Mouse (Mus musculus): Measurements from ENCODE around the gene Arl6ip4. TPM values are rescaled to one million over a fixed set of nuclear protein-coding genes. Genes with fewer than 3 reads are reported as not detected.

Arl6ip4 gene
- total RNA-seq (2017), result 54.9 and 66.2 TPM in 2 replicates

DNA sequence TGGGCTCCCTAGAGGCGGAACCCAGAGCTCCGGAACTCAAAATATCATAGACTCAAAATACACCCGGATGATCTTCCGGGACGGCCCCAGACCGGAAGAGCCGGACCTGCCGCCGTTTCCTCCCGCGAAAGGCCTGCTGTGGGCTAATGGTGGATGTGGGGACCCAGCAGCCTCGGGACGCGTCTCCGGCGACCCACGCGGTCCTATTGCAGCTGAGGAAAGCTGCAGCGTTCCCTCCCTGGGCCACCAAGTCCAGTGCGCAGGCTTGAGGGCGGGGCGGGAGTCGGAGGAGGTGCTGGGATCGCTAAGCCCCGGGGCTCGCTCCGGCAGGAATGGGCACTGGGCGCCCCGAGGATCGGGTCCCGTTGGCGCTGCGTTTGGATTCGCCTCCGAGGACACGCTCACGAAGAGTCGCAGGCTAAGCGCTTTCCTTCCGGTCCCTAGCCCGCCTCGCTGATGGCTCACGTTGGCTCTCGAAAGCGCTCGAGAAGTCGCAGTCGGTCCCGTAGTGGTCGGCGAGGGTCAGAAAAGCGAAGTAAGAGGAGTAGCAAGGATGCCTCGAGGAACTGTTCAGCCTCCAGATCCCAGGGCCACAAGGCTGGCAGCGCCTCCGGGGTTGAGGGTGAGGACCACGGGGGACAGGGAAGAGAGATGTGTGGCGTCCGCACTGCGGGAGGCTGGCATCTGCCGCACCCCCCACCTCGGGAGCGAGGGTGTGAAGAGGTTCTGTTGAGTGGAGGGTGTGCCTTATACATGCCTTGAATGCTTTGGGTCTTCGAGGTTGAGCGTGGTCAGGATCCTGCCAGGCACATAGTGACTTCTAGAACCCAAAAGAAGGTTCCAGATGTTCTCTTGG, at the start of gene Arl6ip4:
Gene Arl6ip4, plus strand, starts transcription at position 100 of the 856 bp plus-strand sequence.
- ATAC-seq (ENCODE audit: extremely low read depth, insufficient number of reproducible peaks, low FRiP score, poor library complexity, severe bottlenecking), result peak; percentile 13; the same call in 1 of the 2 replicates

DNA sequence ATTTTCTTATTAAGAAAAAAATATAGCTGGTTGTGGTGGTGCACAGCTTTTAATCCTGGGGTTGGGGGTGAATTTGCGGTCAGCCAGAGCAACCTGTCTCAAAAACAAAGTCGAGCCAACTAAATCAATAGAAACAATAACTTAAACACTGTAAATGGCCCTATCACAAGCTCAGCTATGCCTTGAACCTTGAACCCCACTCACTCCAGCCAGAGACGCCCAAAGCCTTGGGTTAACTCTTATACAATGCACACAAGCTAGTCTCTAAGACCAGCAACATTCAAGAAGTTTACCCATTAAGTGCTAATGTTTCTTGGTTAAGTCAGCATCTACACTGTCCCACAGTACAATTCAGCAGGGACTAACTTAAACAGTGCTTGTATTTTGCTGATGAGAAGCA, 46.2 kb upstream of the Arl6ip4 start:
- no peak for ATAC-seq (ENCODE audit: extremely low read depth, insufficient number of reproducible peaks, low FRiP score, poor library complexity, severe bottlenecking)

DNA sequence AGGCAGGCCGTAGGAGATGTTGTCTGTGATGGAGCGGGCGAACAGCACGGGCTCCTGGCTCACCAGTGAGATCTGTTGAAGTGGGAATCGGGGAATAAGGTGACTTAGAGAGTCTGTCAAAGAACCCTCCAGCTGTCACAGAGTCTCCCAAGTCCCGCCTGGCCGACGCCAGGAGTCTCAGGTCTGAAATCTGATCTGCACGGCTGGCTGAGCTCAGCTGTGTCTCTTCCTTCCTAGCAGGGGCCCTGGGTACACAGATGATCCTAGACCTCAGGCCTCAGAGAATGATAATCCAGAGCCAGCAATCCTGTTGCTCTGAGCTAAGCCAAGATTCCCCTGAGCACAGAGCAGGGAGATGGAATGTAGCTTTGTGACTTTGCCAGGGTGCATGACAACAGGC, 42.2 kb upstream of the Arl6ip4 start:
- ATAC-seq (ENCODE audit: extremely low read depth, insufficient number of reproducible peaks, low FRiP score, poor library complexity, severe bottlenecking), result no peak

DNA sequence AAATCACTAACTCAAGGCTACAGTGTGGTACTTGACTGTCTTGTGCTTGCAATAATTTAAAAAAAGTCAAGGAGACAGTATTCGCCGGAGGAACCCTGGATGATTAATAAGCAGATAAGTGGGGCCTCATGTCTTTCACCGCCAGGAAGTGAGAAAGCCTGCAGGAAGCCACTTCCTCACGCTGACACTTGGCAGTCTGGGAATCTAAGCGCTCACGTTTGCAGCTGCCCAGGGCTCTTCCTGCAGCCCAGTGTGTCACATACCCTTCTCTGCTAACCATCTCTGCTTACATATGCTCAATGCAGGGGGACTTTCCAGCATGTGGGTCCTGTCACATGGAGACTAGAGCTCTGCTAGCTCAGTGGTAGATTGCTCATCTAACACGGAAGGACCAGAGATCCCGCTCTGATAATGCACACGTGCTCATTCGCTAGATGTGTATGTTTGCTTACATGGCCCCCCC, 41.0 kb upstream of the Arl6ip4 start:
- ATAC-seq (ENCODE audit: extremely low read depth, insufficient number of reproducible peaks, low FRiP score, poor library complexity, severe bottlenecking), result no peak

DNA sequence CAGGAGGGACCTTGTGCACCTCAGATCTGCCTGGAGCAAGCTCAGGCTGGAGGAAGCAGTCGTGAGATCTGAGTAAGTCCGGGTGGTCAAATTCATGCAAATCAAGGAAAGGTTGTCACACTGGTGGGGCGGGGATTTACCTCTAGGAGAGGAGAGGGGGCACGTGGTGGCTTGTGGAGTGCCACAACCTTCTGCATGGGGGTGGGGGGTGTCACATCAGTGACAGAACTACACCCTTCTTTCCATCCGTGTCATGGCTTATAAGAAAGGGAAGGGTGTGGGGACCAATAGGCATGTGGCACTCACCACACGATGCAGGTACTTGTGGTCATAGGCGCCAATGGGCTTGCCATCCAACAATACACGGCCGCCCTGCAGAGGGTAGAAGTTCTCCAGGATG, 40.2 kb upstream of the Arl6ip4 start:
- 0 out of 2 replicates have a peak, but pooled peaks have one; percentile 10 for ATAC-seq (ENCODE audit: extremely low read depth, insufficient number of reproducible peaks, low FRiP score, poor library complexity, severe bottlenecking)

DNA sequence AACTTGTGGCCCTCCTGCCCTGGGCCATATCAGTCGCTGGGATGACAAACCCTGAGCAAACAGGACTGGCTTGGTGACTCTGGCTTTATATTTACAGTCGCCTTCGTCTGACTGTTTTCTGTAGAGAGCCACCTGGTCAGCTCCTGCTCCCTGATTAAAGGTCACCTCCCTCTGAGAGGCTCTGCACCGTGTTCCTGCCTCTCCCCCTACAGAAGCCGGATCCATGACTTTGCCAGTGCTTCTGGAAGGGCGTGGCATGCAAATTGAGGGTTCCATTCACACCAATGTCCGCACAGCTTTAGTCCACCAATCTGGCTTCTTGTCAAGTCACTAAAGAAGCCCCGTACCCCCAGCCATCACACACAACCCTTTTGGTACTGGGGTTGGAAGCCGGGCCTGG, 39.3 kb upstream of the Arl6ip4 start:
- no peak for ATAC-seq (ENCODE audit: extremely low read depth, insufficient number of reproducible peaks, low FRiP score, poor library complexity, severe bottlenecking)

DNA sequence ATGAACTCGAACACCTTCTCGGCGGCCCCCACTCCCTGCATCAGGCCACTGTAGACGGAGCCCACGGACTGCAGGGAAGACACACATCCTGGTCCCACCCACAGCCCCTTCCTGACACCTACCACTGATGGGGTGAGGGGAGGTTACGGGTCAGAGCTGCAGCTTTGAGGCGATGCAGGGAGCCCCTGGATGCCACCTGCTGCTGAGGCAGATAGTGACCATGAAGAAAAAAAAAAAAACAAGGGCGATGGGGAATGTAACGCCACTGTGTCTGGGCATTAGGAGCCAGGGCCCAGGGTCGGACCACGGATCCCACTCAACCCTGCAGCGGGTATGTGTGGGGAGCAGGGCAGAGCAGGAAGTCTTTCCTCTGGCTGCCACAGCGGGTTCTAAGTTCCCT, 38.6 kb upstream of the Arl6ip4 start:
- no peak for ATAC-seq (ENCODE audit: extremely low read depth, insufficient number of reproducible peaks, low FRiP score, poor library complexity, severe bottlenecking)

DNA sequence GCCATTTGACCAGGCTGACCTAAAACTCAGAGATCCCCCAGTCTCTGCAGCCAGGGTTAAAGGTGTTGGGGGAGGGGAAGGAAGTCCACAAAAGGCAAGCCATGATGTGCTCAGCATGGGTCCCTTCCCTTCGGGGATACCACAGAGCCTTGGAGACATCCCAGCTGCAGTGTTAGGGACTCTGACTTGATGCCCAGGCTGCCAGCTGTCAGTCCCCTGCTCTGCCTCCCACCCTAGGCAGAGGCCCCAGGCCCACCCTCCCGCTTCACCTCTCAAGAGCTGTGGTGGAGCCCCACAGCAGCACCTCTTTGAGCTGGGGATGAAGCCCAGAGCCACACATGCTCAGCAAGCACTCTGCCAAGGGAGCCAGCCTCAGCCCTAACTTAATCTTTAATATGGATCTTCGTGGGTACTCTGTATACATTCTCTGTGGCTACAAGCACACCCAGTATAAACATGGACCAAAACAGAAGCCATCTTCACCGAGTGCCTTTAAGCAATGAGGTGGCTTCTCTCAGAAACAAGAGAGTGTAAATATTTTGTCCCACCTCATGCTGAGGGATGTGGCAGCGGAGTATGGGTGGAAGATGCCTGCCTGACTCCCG, 37.9 kb upstream of the Arl6ip4 start:
- no peak for ATAC-seq (ENCODE audit: extremely low read depth, insufficient number of reproducible peaks, low FRiP score, poor library complexity, severe bottlenecking)

DNA sequence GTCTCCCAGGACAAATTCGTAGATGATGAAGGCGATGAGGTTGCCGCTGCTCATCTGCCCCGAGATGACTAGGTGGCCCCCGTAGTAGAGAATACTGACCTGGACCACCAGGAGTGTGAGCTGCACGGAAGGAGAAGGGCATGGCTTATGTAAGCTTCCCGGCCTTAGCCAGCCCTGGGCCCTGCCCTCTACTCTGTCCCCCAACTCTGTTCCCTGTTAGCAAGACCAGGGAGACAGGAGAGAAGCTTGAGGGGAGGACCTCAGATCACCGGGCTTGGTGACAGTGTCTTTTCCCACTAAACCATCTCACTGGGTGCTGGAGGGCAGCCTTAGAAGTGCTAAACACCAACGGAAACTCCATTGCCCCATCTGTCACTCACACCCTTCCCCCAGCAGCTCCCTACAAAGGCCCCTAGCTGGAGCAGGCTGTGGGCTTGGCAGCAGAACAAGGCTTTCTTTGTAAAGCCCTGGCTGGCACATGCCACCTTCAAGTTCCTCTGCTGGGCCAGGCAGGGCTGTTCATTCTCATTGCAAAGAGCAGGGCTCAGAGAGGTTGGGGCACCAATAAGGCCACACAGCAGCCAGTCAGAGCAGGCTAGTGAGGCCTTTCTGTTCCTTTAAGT, 37.0 kb upstream of the Arl6ip4 start:
- no peak for ATAC-seq (ENCODE audit: extremely low read depth, insufficient number of reproducible peaks, low FRiP score, poor library complexity, severe bottlenecking)

DNA sequence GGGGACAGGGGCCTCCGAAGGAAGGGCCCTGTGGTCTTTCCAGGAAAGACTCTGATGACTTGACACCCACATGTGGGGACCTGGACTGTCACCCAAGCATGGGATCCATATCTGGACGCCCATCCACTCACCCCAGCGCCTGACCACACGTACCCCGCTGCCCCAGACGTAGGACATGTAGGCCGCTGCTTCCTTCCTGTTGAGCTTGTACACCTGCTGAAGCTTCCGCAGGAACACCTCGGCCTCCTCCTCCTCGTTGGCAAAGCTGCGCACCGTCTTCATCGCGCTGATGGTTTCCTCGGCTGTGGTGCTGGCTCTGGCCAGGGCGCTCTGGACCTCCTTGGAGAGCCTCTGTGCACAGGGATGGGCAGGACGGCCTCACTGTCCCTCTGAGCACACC, 36.0 kb upstream of the Arl6ip4 start:
- ATAC-seq (ENCODE audit: extremely low read depth, insufficient number of reproducible peaks, low FRiP score, poor library complexity, severe bottlenecking), result no peak

DNA sequence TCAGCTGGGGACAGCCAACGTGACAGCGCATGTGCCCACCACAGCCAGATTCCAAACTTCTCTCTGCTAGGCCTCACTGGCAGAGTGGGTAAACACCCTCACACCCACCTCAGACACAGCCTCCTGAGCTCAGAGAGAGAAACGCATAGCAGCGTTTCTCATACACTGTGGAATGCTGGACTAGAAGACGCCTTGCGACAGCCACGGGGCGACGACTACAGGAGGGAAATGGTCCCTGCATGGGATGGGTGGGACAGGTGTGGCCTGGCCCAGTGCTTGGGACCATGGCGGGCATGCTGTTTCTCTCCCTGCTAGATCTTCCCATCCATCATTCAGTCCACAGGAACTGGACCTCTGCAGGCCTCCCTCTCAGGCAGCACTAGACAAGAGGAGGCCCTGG, 33.4 kb upstream of the Arl6ip4 start:
- no peak for ATAC-seq (ENCODE audit: extremely low read depth, insufficient number of reproducible peaks, low FRiP score, poor library complexity, severe bottlenecking)

DNA sequence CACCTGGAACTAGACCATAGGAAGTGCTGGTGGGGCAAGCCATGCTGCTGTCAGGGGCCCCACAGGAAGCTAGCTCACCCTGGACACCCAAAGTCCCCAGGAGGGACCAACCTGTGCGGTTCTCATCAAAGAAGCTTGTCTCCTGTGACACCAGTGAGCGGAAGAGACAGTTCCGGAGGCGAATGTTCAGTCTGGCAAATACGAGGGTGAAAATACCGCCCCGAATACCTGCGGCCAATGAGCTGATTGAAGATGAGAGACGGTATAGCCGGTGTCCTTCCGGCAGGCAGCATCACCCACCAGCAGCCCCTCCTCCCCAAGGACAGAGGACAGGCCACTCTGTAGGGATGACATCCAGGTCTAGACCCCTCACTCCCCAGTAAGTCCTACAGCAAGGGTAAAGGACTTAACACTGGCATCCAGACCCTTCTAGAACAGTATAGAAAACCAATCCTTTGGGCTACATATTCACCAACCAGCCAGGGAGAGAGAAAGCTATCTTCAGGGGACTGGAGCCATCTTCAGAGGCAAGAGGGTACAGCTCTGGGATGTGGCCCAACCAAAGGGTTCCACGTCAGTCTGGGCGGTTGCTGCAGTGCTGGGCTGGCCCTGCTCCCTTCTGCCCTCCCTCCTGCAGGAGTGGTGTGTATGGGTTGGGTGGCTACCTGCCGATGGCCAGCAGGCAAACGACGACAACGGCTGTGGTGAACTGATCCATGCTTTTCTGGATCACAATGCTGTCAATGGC, 32.8 kb upstream of the Arl6ip4 start:
- no peak for ATAC-seq (ENCODE audit: extremely low read depth, insufficient number of reproducible peaks, low FRiP score, poor library complexity, severe bottlenecking)

DNA sequence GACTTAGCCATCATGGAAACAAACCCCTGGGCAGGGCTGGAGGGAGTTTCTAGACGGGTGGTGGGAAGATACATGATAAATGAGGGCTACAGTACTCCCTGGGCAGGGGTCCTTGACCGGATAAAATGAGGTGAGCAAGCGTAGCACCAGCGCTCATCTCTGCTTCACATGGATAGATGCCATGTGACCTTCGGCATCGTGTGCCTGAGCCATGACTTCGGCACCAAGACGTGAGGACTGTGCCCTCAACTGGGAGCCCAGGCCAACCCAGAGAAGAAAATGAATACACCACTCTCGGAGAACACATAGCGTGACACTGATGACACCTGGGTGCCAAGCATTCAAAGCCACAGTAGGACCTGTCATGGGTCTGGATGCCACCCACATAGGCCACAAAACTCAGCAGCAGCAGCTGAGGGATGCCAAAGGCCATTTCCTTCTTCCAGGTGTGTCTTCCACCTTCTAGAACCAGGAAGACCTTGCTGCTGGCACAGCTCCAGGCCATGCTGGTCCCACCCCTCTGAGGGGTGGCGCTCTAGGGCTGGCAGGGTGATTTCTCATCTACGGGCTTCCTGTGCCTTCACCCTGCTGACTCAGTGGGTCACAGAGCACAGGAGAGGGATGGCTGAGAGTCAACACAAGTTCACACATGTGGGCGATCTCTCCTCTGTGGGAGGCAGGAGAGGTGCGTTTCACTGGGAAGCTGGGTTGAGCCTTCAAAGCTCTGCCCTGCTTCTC, 31.9 kb upstream of the Arl6ip4 start:
- no peak for ATAC-seq (ENCODE audit: extremely low read depth, insufficient number of reproducible peaks, low FRiP score, poor library complexity, severe bottlenecking)

DNA sequence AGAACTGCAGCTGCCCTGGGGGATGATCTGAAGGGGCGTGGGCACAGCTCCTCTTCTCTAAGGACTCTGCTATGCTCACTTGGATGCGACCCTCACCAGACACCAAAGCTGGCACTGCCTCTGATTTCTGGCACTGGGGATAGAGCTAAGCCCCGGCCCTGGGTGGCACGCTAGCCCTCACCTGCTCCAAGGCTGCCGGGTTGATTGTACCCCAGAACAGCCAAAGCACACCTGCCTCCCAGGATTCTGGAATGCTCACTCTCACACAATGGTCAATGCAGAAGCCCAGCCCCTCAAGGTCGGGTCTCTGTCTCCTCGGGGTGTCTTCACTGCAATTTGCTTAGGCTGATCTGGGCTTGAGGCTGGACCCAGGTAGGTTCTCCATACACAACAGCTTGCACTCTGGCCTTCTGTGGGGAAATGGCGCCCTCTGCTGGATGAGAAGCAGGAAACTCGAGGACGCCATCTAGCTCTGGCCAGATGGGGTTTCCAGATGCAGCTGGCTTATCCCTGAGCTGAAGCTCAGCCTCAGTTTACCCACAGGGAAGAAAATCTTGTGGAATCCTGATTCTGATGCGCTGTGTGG, 31.2 kb upstream of the Arl6ip4 start:
- ATAC-seq (ENCODE audit: extremely low read depth, insufficient number of reproducible peaks, low FRiP score, poor library complexity, severe bottlenecking), result peak; percentile 76

DNA sequence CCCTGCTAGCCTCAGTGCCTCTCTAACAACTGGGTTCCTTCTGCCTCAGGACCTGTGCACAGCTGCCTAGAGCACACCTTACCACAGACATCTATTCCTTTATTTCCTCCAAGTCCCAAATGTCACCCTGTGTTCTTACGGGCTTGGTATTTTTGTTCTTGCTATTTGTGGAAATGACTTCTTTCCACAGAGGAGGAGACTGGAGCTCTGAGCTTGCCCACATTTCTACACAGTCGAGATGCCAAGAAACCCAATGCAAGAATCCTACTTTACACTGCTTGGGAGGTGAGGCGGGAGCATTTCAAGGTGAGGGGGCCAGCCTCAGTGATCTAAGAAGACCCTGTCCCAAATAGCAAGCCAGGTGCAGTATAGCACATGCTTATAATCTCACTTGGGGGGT, 30.4 kb upstream of the Arl6ip4 start:
- ATAC-seq (ENCODE audit: extremely low read depth, insufficient number of reproducible peaks, low FRiP score, poor library complexity, severe bottlenecking), result no peak

DNA sequence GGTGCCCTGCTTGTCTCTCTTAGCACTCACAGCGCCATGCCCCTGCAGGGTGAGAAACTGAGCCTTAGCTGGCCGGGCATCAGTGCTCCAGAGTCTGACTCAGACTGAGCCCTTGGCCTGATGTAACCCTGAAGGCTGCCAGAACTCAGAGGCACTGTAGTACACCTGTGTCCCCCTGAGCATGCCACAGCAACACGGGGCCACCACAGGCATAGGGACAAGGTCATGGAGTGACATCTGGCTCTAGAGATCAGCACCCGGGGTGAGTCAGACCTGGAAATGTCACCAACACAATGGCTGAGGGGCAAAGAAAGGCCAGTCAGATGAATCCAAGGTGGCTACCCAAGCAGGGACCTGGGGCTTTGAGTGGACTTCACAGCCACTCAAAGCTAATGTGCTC, 29.0 kb upstream of the Arl6ip4 start:
- ATAC-seq (ENCODE audit: extremely low read depth, insufficient number of reproducible peaks, low FRiP score, poor library complexity, severe bottlenecking), result no peak

DNA sequence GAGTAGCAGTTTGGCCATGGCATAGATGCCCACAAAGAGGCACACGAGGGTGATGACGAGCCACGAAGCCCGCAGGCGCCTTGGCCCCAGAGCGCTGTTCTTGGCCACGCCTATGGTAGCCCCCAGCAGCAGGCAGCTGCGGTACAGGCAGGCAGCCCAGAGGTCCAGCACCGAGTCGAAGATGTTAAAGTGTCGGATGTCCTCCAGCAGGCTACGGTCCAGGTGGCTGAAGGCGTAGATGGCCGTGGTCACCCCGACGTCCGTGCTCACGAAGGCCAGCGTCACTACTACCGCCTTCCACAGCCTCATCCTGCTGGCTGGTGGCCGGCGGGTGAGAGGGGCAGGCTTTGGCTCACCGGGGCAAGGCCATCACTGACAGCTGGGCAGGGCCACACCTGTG, 26.0 kb upstream of the Arl6ip4 start:
- no peak for ATAC-seq (ENCODE audit: extremely low read depth, insufficient number of reproducible peaks, low FRiP score, poor library complexity, severe bottlenecking)

DNA sequence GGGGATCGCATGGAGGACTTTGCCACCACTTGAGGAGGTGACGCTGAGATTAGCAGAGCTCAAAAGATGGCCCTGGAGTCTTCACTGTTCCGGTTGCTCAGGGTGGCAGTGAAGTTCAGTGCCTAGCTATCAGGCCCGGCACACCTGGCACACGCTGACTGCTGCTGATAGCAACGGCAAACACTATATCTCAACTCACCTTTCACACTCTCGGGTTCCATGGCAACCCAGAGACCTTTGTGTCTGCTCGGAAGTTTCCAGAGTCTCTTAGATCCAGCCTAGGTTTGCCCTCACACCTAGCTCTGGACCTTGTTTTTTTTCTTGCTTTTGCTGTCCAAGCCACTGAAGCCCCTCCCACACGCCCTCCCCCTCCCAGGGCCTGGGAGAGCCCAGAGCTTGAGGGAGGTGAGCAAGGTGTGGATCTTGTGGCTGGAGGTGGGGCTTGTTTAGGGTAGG, 23.9 kb upstream of the Arl6ip4 start:
- no peak for ATAC-seq (ENCODE audit: extremely low read depth, insufficient number of reproducible peaks, low FRiP score, poor library complexity, severe bottlenecking)

All from neutrophil, adult 5-6 weeks (primary cell).